Mouse (Mus musculus): ENCODE measurements around the gene Arhgap6. TPM values are rescaled to one million over a fixed set of nuclear protein-coding genes. Genes with fewer than 3 reads are reported as not detected.

Arhgap6 gene
- polyA plus RNA-seq, 1 experiment, result 32.0 TPM

DNA sequence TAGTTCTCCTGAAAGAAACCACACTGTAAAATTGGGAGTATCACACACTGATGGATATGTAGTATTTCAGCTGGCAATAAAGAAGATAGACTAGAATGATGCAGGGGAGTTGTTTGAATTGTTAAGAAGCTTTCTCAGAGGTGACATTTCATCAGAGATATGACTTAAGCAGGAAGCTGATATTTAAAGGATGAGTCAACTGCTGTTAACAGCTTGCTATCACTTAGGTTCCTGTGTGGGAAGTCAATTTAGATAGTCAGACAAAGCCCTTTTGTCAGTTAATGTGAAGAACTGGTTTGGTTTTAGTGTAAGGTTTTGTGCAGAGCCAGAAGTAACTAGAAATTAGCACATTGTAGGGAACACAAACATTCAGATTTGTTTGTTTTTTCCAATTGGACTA lies 300.7 kb downstream of the Arhgap6 start:
- peaks cover 57% of the 10 kb centered on the region for H3K4me1 ChIP-seq
- peaks cover 18% of the 10 kb centered on the region for H3K36me3 ChIP-seq (replicated peaks; ENCODE audit: low read length)
- TF ChIP-seq FLI1 (IDR thresholded peaks at IDR 0.05; ENCODE audit: low read length), result no peak
- no peak for TF ChIP-seq GATA1 (IDR thresholded peaks at IDR 0.05; ENCODE audit: borderline replicate concordance, low read length)
- peak overlapping the region; percentile 42 for H3K4me3 ChIP-seq (replicated peaks)
- no peaks in the 10 kb centered on the region for H3K27me3 ChIP-seq (replicated peaks)
- no peaks in the 10 kb centered on the region for H3K9me3 ChIP-seq

DNA sequence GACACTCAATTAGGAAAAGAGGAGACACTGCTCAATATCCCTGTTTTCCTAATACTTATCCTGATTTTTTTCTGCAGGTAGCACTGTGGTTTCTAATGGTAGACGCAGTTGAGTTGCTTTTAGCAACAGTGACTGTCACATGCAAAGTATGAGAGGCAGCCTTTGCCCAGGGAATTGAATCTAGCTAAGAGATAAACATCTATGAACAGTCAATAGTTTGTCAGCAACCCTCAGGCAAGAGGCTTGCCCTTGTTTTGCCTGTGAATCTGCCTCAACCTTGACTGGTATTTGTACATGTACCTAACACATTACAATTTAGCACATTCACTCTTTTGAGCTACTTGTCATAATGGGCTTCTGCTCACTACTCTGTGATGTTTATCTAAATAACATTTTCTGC lies 307.8 kb downstream of the Arhgap6 start:
- no peaks in the 10 kb centered on the region for H3K9me3 ChIP-seq
- H3K4me1 ChIP-seq, result peaks cover 68% of the 10 kb centered on the region
- TF ChIP-seq FLI1 (IDR thresholded peaks at IDR 0.05; ENCODE audit: low read length), result no peak
- no peak for TF ChIP-seq GATA1 (IDR thresholded peaks at IDR 0.05; ENCODE audit: borderline replicate concordance, low read length)
- H3K36me3 ChIP-seq (replicated peaks; ENCODE audit: low read length), result peaks cover 15% of the 10 kb centered on the region
- H3K27me3 ChIP-seq (replicated peaks), result no peaks in the 10 kb centered on the region
- H3K4me3 ChIP-seq (replicated peaks), result no peak overlapping the region

DNA sequence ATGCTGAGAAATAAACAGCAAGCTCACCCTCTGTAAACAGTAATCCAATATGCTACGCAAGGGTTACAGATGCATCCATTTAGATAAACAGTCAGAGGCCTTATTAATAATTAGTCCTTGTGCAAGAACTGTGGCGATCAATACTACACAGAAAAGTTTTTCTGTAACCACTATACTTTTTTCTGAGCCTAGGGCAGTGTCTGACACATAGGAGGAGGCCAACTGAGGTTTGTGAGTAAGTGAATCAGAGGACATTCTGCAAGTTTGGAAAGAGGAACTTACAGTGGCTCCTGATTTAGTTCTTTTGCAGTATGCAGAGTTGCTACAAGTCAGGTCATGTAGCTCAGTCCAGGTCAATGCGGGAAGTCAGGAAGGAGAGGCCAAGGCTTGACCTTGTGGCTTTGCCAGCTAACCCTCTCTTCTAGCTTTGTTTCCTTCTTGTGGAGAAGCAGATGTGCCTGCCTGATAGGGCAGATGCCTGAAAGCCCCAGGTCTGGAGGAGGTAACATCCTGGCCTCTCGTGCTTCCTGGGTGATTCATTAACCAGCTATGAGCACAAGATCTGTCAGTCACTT lies 311.2 kb downstream of the Arhgap6 start:
- peaks cover 11% of the 10 kb centered on the region for H3K36me3 ChIP-seq (replicated peaks; ENCODE audit: low read length)
- no peaks in the 10 kb centered on the region for H3K9me3 ChIP-seq
- peak overlapping the region; percentile 64 for H3K4me3 ChIP-seq (replicated peaks)
- H3K27me3 ChIP-seq (replicated peaks), result no peaks in the 10 kb centered on the region
- H3K4me1 ChIP-seq, result peaks cover 71% of the 10 kb centered on the region
- TF ChIP-seq FLI1 (IDR thresholded peaks at IDR 0.05; ENCODE audit: low read length) (no peak), GATA1 (IDR thresholded peaks at IDR 0.05; ENCODE audit: borderline replicate concordance, low read length) (peak; percentile 80; the same call in 1 of the 3 replicates)

DNA sequence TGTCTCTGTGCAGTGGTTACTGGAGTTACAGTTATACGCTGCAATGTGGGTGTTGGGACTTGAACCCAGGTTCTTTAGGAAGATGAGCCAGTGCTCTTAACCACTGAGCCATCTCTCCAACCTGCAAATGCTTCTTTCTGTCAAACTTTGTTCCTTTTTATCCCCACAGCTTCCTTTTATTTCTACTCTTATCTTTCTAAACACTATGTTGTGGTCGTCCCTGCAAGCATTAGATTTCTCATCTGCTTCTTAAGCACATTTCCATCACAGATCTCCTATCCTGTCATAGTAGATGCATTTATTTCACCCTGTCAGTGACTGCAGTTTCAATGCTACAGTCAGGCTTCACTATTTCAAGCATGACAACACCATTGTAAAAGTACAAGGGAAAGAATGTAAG lies 312.5 kb downstream of the Arhgap6 start:
- no peak overlapping the region for H3K4me3 ChIP-seq (replicated peaks)
- H3K27me3 ChIP-seq (replicated peaks), result no peaks in the 10 kb centered on the region
- TF ChIP-seq FLI1 (IDR thresholded peaks at IDR 0.05; ENCODE audit: low read length), result no peak
- no peak for TF ChIP-seq GATA1 (IDR thresholded peaks at IDR 0.05; ENCODE audit: borderline replicate concordance, low read length)
- peaks cover 7% of the 10 kb centered on the region for H3K36me3 ChIP-seq (replicated peaks; ENCODE audit: low read length)
- peaks cover 71% of the 10 kb centered on the region for H3K4me1 ChIP-seq
- no peaks in the 10 kb centered on the region for H3K9me3 ChIP-seq

DNA sequence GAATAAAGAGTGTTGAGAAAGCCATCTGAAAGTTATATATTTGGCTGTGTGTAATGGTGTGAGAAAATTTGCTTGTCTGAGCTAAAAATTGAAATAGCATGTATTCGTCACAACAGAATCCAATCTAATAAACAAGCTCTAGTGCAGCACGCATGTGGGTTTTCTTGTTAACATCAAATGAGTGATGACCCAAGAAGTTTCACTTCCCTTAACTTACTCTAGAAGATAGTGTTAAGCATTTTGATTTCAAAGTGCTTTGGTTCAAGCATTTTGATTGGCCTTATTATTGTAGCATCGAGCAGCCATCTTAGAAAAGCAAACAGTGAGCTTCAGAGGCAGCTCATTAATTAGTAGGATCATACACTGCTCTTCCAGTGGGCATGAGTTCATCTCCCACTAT lies 315.1 kb downstream of the Arhgap6 start:
- Histone ChIP-seq H3K9me3 (no peaks in the 10 kb centered on the region), H3K27me3 (replicated peaks) (no peaks in the 10 kb centered on the region), H3K36me3 (replicated peaks; ENCODE audit: low read length) (peaks cover 20% of the 10 kb centered on the region), H3K4me3 (replicated peaks) (no peak overlapping the region), H3K4me1 (peaks cover 58% of the 10 kb centered on the region)
- TF ChIP-seq FLI1 (IDR thresholded peaks at IDR 0.05; ENCODE audit: low read length), result no peak
- TF ChIP-seq GATA1 (IDR thresholded peaks at IDR 0.05; ENCODE audit: borderline replicate concordance, low read length), result no peak

DNA sequence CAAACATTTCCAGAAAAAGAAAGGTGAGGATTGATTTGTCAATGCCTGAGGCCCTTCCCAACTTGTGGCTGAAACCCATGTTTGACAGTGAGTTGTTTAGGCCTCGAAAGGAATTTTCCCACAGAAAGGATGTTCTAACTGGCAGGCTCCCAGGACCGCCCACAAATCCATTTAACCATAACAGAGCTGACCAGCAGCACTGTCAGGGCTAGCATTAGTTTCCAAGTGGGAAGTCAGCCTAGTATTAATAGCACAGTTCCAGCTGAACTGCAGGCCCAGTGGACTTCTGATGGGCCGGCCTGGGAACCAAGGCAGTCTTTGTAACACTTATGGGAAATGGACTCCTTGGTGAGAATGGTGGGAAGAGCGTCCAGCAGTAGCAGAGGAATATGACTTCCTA lies 317.8 kb downstream of the Arhgap6 start:
- H3K36me3 ChIP-seq (replicated peaks; ENCODE audit: low read length), result peaks cover 27% of the 10 kb centered on the region
- TF ChIP-seq FLI1 (IDR thresholded peaks at IDR 0.05; ENCODE audit: low read length) (no peak), GATA1 (IDR thresholded peaks at IDR 0.05; ENCODE audit: borderline replicate concordance, low read length) (no peak)
- H3K9me3 ChIP-seq, result no peaks in the 10 kb centered on the region
- no peaks in the 10 kb centered on the region for H3K27me3 ChIP-seq (replicated peaks)
- no peak overlapping the region for H3K4me3 ChIP-seq (replicated peaks)
- H3K4me1 ChIP-seq, result peaks cover 37% of the 10 kb centered on the region

DNA sequence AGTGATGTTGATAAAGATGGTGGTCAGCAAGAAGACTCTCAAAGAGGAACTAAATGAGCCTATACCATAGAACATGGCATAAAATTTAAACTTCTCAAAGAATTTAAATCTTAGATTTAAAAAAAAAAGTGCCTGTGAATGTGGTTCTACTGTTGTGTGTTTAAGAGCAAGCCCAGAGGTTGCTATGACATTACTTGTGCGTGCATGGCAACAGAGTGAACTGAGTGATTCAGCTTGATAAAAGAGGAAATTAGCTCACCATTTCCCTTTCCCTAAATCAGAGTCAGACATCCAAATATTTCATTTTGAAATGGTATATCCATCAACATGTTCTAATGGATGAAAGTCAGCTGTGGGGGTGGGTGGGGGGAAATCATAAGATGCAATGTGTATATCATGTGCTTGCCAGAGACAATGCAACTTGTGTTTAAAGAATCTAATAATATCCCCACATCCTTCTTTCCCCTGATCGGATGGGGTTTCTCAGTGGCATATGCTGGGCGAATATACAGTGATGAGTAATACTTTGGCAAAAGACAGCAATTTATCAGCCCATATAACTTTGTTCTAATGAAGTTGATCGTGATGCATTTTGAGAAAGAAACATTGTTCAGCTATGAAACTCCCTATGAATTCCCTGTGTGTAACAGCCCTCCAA lies 328.3 kb downstream of the Arhgap6 start:
- Histone ChIP-seq H3K4me3 (replicated peaks) (no peak overlapping the region), H3K4me1 (peaks cover 14% of the 10 kb centered on the region), H3K9me3 (no peaks in the 10 kb centered on the region), H3K27me3 (replicated peaks) (no peaks in the 10 kb centered on the region), H3K36me3 (replicated peaks; ENCODE audit: low read length) (peaks cover 13% of the 10 kb centered on the region)
- TF ChIP-seq FLI1 (IDR thresholded peaks at IDR 0.05; ENCODE audit: low read length), result no peak
- TF ChIP-seq GATA1 (IDR thresholded peaks at IDR 0.05; ENCODE audit: borderline replicate concordance, low read length), result no peak

DNA sequence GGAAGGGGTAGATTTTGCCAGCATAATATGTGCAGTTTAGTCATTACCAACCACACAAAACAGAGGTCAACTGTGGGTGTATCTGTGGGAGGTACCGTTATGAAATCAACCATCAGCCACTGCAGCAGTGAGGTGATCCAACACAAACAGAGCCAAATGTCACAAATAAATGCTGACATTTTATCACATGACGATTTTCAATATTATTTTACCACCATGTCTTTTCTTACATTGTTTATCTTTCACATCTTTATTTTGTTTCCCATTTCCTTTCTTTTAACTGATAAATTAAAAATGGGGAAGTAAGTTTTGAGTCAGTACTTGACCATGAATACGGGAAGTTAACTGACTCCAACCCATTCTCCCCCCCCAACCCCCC lies 328.9 kb downstream of the Arhgap6 start:
- H3K9me3 ChIP-seq, result no peaks in the 10 kb centered on the region
- no peak for TF ChIP-seq GATA1 (IDR thresholded peaks at IDR 0.05; ENCODE audit: borderline replicate concordance, low read length)
- no peak for TF ChIP-seq FLI1 (IDR thresholded peaks at IDR 0.05; ENCODE audit: low read length)
- H3K4me1 ChIP-seq, result peaks cover 14% of the 10 kb centered on the region
- no peak overlapping the region for H3K4me3 ChIP-seq (replicated peaks)
- H3K36me3 ChIP-seq (replicated peaks; ENCODE audit: low read length), result peaks cover 13% of the 10 kb centered on the region
- H3K27me3 ChIP-seq (replicated peaks), result no peaks in the 10 kb centered on the region

DNA sequence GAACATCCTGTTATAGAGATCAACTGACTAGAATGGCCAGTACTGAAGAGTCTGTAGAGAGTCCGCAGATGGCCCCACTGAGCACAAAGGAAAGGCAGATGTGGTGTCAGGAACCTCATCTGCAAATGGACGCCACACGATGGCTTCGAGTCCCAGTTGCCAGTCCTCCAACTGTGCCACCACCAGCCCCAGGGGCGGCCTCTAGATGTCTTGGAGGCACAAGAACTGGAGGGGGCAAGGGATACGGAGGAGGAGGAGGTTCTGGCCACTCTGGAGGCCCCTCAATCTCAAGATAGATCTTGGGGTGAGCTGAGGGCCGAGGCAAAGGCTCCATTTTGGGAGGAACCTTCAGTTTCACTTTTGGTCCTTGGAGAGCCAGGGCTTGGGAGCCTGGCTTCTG lies 344.9 kb downstream of the Arhgap6 start:
- H3K4me3 ChIP-seq (replicated peaks), result no peak overlapping the region
- H3K4me1 ChIP-seq, result peaks cover 38% of the 10 kb centered on the region
- H3K27me3 ChIP-seq (replicated peaks), result no peaks in the 10 kb centered on the region
- peaks cover 42% of the 10 kb centered on the region for H3K36me3 ChIP-seq (replicated peaks; ENCODE audit: low read length)
- 0 out of 2 replicates have a peak, but pooled peaks cover 3% of the 10 kb centered on the region for H3K9me3 ChIP-seq
- TF ChIP-seq FLI1 (IDR thresholded peaks at IDR 0.05; ENCODE audit: low read length), result no peak
- TF ChIP-seq GATA1 (IDR thresholded peaks at IDR 0.05; ENCODE audit: borderline replicate concordance, low read length), result no peak

DNA sequence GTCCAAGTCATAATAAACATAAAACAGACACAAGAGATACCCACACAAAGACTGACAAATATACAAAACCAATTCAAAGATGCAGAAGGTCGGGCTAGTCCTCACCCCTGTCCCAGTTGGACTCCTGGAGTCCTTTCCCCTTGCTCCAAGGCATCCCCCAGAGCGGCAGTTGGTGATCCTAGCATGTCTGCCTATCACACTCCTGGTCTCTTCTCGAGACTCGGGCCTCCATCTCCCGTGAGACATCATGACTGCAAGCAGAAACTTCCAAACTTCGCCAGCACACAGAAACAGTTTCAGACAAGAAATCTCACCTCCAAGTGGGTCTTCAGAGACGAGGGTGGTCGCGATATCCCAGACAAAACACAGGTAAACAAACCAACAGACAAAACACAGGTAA lies 345.6 kb downstream of the Arhgap6 start:
- H3K9me3 ChIP-seq, result 0 out of 2 replicates have a peak, but pooled peaks cover 3% of the 10 kb centered on the region
- no peak for TF ChIP-seq FLI1 (IDR thresholded peaks at IDR 0.05; ENCODE audit: low read length)
- no peak for TF ChIP-seq GATA1 (IDR thresholded peaks at IDR 0.05; ENCODE audit: borderline replicate concordance, low read length)
- no peak overlapping the region for H3K4me3 ChIP-seq (replicated peaks)
- peaks cover 38% of the 10 kb centered on the region for H3K4me1 ChIP-seq
- peaks cover 42% of the 10 kb centered on the region for H3K36me3 ChIP-seq (replicated peaks; ENCODE audit: low read length)
- no peaks in the 10 kb centered on the region for H3K27me3 ChIP-seq (replicated peaks)
